Mouse (Mus musculus): ENCODE measurements at regions not wholly inside any gene's neighbourhood (a gene's known extent, or its start where the extent isn't known, plus 50 kb on each side); places are given as distances from the start of the nearest gene placed in this dataset.

- no peak for TF ChIP-seq CTCF (IDR thresholded peaks at IDR 0.05; ENCODE audit: low read depth, low read length)
- no peak for TF ChIP-seq POLR2AphosphoS5 (IDR thresholded peaks at IDR 0.05; ENCODE audit: insufficient replicate concordance, low read depth, low read length)
- no peak for TF ChIP-seq GATA1 (IDR thresholded peaks at IDR 0.05; ENCODE audit: borderline replicate concordance, low read length)
Measured at GRCm38 (mm10) chr17:63686361-63686760, 176.5 kb upstream of the Fer start.

Measured in G1E (cell line).